Mouse (Mus musculus) MEL-GATA-1-ER (cell line): Measurements from ENCODE around the gene Cfap97d2.

Source experiments
- DNase-seq: peaks from one replicate; pipeline ENCODE4 v3.0.0-alpha.2; 2012; ENCODE audit warnings: low read depth; ENCODE audit errors: extremely low read depth

Gene Cfap97d2

GRCm38 (mm10) chr8:13705668-13706067 lies at the start of gene Cfap97d2:
TSS of gene Cfap97d2 (plus strand) at chr8:13705889.
- no peak for DNase-seq

GRCm38 (mm10) chr8:13657479-13657878 lies 48.2 kb upstream of the Cfap97d2 start:
- no peak for DNase-seq

GRCm38 (mm10) chr8:13660323-13660722 lies 45.4 kb upstream of the Cfap97d2 start:
- no peak for DNase-seq

GRCm38 (mm10) chr8:13664711-13665210 lies 40.9 kb upstream of the Cfap97d2 start:
- DNase-seq: no peak

GRCm38 (mm10) chr8:13665538-13665937 lies 40.2 kb upstream of the Cfap97d2 start:
- no peak for DNase-seq

- DNase-seq: no peak
These were observed 39.7 kb upstream of the Cfap97d2 start for GRCm38 (mm10) chr8:13665944-13666343.

- DNase-seq: no peak
These were observed 37.8 kb upstream of the Cfap97d2 start for GRCm38 (mm10) chr8:13667917-13668316.

- DNase-seq: no peak
These were observed 37.3 kb upstream of the Cfap97d2 start for GRCm38 (mm10) chr8:13668367-13668766.

GRCm38 (mm10) chr8:13670011-13670471 lies 35.6 kb upstream of the Cfap97d2 start:
- no peak for DNase-seq

GRCm38 (mm10) chr8:13671246-13672003 lies 34.3 kb upstream of the Cfap97d2 start:
- peak; percentile 85 for DNase-seq

- DNase-seq: no peak
These were observed 32.5 kb upstream of the Cfap97d2 start for GRCm38 (mm10) chr8:13673215-13673614.

- peak; percentile 72 for DNase-seq
These were observed 31.2 kb upstream of the Cfap97d2 start for GRCm38 (mm10) chr8:13674294-13675010.

GRCm38 (mm10) chr8:13675121-13675520 lies 30.6 kb upstream of the Cfap97d2 start:
- no peak for DNase-seq

- DNase-seq: no peak
These were observed 30.2 kb upstream of the Cfap97d2 start for GRCm38 (mm10) chr8:13675524-13675923.

- DNase-seq: peak; percentile 44
These were observed 29.4 kb upstream of the Cfap97d2 start for GRCm38 (mm10) chr8:13676302-13676700.

GRCm38 (mm10) chr8:13676701-13677412 lies 28.8 kb upstream of the Cfap97d2 start:
- DNase-seq: no peak

- DNase-seq: peak; percentile 92
These were observed 28.2 kb upstream of the Cfap97d2 start, which contains the start of gene Rasa3 for GRCm38 (mm10) chr8:13677413-13677883. TSS of gene Rasa3 (minus strand) at chr8:13677603.

- peak; percentile 55 for DNase-seq
These were observed 27.5 kb upstream of the Cfap97d2 start for GRCm38 (mm10) chr8:13678182-13678581.

- DNase-seq: no peak
These were observed 21.6 kb upstream of the Cfap97d2 start for GRCm38 (mm10) chr8:13684131-13684530.

- DNase-seq: peak; percentile 71
These were observed 19.9 kb upstream of the Cfap97d2 start for GRCm38 (mm10) chr8:13685674-13686314.

GRCm38 (mm10) chr8:13686426-13686825 lies 19.3 kb upstream of the Cfap97d2 start:
- DNase-seq: no peak
